Mouse (Mus musculus) kidney, adult 18-20 months (tissue): ENCODE results near the gene 4931422A03Rik.
"Not testable (repeated sequence)": the region's sequence is repeated elsewhere in the genome, so short reads cannot be mapped to it uniquely, and the experiment has no call there.

Source experiments
- DNase-seq: peaks from one replicate; pipeline ENCODE4 v3.0.0; 2021

The 4931422A03Rik gene

DNA sequence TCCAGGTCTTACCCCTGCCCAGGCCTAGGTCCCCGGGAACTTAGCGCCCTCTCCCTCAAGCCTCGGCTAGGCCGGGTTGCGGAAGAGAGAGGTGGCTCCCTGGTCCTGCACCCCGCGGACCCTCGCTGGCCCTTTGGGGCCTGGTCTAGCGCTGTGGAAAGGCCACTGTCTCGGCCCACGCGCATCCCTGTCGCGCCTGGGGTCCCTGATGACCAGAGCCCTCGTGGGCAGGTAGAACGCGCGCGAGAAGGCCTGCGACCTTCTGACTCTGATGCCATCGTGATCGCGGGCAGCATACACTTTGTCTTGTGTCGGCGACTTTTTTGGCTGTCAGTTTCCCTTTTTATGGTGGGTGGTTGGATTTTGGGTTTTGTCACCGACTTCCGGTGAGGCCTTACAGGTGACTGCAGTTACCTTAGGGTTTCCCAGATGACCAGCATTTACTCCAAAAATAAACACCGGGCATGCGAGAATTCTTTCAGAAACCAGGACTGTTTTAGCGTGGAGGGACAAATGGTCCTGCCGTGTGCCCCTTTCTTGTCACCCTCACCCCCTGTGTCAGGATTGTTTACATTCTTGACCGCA is at the start of gene 4931422A03Rik:
Gene 4931422A03Rik, minus strand, starts transcription at position 223 of the 585 bp plus-strand sequence.
- DNase-seq: no peak

DNA sequence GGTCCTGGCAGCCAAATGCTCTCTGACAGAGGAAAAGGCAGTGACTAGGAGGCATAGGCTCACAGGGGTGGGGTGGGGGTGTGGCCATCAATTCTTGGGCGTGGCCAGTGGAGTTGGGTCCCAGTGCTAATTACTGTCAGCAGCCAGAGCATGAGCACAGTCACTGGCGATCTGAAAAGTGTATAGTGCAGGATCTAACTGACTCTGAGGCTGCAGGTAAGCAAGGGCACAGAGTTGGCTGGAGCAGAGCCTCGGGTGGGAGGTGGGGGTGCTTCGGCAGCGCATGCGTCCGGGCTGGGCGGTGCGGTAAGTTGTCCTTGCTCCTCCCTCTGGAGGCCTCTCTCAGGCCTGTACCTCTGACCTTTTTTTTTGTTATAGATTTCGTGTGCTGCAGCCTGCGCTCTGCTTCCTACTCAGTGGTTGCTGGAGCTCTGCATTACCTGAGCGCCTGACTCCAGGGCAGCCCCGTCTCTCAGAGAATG is 41.6 kb upstream of the 4931422A03Rik start, which contains the start of gene Cd59b:
Gene Cd59b, plus strand, starts transcription at position 146 of the 482 bp plus-strand sequence.
- peak; percentile 71 for DNase-seq

DNA sequence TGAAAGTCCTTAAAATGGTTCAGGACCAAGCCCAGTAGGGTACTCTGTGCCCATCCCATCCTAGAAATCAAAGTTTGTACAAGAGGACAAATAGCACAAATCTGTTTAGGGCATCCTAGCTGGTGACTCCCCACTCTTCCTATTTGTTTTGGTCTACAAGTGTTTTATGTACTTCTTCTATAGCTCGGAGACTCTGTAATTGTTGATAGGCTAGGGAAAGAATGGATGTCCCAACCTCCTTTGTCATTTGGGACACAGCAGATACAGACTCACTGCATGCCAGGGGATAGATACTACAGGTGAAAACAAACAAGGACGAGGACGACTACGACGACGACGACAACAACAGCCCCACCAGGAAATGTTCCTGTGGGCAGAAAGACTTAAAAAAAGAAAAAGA is 40.3 kb upstream of the 4931422A03Rik start, which contains the start of gene Gm10799:
Gene Gm10799, minus strand, starts transcription at position 101 of the 400 bp plus-strand sequence.
- not testable (repeated sequence) for DNase-seq

DNA sequence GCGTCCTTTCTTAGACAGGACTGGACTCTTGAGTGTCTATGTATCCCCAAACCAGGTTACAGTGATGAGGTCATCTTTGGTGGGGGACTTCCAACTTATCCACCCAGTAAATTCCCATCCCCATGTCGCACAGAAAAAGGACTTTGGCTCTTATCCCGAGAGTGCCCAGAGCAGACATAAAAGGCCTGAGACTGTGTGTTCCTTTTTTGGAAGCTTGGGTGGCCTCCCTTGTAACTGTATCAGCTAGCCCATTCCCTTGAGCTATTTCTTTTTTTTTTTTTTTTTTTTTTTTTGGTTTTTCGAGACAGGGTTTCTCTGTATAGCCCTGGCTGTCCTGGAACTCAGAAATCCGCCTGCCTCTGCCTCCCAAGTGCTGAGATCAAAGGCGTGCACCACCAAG is 37.4 kb upstream of the 4931422A03Rik start, which contains the start of gene Gm10912:
Gene Gm10912, plus strand, starts transcription at position 301 of the 400 bp plus-strand sequence.
- DNase-seq: not testable (repeated sequence)

DNA sequence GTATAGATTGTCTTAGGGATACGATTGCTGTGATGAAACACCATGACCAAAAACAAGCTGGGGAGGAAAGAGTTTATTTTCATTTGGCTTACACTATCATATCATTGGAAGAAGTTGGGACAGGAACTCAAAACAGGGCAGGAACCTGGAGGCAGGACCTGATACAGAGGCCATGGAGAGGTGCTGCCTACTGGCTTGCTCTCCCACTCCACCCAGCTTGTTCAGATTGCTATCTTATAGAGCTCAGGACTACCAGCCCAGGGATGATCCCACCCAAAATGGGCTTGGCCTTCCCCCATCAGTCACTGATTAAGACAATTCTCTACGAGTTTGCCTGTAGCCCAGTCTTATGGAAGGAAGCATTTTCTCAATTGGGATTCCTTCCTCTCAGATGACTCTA is 36.0 kb upstream of the 4931422A03Rik start:
- DNase-seq: no peak

DNA sequence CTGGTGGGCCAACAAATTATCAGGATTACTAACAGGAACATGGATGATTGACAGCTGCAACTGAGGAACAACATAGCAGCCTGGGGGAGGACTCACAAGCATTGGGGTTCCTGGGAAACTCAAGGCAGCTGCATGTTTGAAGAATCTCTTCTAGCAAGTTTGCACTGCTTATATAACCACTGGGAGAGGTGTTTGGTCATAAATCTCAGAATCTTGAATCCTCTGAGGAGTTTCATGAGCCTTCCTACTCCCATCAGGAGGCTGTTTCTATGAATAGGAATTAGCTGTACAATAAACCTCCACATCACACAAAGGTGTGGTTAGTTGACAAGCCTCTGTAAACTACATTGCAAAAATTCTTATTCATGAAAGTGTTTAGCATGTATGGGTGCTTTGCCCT is 34.5 kb upstream of the 4931422A03Rik start:
- DNase-seq: no peak

DNA sequence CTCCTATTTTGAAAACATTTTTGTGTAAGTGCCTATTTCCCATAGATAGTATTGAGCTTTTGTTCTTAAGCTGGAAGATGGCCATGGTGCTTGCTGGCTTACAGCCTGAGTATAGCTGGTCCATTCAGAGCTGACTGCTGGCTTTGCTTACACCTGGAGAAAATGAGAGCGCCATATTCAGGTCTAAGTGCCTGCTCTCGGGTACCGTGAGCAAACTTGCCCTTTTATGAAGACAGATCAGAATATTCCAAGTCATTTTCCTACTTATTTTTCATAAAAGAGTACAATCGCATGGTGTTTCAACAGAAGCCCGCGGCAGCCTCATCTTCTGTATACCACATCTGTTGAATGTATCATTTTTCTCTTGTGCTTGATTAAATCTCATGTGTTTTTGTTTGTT is 32.8 kb upstream of the 4931422A03Rik start:
- no peak for DNase-seq

DNA sequence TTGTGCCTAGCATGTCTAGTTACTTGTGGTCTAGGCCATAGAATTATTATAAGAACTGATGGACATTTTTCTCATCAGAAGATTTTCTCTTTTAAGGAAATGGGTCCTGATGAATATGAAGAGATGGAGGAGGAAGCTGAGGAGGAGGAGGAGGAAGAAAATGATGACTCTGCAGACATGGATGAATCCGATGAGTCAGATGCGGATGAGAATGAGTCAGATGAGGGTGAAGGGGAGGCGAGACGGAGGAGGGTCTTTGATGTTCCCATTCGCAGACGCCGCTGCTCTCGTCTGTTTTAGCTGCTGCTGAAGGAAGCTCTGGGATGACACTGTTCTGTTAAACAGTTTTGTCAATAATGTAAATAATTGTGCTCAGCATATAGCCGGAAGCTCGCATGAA is 31.6 kb upstream of the 4931422A03Rik start:
- no peak for DNase-seq

DNA sequence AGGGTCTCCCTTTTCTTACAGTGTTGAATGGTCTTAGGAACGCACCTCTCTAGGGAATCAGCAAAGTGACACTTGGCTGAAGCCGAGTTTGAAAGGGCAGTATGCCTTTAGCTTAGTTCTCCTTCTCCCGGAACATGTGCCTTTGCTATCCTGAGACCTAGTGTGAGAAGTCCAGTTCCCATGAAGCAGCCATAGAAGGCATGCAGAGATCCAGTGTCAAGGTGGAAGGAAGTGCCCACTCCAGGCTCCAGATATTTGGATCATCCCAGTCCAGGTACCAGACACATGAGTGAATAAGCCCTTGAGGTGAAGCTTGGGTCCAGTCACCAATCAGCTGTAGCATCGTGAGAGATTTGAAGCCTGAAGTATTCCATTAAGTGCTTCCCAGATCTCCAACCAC is 30.8 kb upstream of the 4931422A03Rik start:
- DNase-seq: no peak

DNA sequence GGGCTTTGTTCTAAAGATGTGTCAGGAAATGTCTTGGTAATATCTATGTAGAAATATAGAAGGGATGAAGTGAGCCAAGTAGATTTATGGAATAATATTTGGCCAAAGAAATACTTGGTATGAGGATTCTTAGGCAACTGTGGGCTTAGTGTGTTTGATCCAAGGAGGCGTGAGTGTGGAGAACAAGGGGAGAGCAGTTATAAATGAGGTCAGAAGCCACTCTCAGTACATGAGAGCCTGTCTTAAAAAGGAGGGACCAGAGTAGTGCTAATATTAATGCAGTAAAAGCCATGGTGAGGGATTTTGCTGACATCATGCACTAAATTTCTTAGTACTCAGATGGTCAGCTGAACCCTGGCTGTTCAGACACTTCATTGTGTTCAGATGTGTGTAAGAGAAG is 30.2 kb upstream of the 4931422A03Rik start:
- DNase-seq: no peak

DNA sequence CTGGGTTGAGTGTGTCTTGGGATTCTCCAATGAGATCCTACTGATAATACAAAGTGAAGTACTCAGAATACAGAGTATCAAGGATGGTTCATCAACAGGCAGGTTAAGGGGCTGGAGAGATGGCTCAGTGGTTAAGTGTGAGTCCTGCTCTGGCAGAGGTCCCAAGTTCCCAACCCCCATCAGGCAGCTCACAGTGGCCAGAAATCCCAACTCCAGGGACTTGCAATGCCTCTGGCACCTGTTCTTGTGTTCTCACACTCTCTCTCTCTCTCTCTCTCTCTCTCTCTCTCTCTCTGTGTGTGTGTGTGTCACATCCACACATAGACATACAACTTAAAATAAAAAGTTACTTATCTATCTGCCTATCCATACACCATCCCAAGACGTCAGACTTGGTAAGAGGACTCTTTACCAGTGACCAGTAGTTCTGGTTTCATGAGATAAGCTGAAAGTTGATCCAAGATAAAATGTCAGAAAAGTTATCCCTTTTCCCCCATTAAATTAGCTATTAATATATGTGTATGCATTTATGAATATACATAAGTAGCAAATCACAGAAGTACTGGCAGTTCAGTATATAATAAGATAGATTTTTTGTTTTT is 16.4 kb upstream of the 4931422A03Rik start:
- peak; percentile 36 for DNase-seq

DNA sequence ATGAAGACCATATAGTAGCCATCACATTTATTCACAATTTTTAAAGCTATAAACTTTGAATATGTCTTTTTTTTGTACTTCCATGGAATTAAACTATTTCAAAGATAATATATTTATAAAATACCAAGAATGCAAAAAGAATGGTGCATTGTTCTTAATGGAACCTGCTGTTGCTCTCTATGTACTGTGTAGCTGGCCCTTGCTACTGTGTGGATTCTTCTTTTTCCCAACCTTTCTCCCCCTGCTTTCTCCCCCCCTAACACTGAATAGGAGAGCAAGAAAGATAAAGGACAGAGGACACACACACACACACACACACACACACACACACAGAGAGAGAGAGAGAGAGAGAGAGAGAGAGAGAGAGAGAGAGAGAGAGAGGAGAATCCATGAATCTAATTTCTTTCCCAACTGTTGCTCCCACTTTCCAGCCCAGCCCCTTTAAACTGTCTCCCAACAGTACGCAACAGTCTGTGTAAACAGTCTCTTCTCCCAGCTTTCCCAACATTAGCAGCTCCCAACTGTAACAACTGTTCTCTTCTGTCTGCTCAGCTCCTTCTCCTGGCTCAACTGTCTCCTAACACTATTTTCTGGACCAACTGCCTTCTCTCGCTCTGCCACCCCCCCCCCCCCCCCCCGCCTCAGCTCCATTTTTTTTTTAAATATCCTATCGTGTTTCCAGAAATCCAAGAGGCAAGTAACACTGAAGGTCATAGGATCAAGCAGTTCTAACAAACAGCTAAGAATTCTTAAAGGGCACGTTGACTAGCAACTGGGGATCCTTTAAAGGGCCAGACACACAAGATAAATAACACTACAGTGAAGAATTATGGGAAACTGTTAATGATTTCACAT is 15.7 kb upstream of the 4931422A03Rik start:
- DNase-seq: no peak

DNA sequence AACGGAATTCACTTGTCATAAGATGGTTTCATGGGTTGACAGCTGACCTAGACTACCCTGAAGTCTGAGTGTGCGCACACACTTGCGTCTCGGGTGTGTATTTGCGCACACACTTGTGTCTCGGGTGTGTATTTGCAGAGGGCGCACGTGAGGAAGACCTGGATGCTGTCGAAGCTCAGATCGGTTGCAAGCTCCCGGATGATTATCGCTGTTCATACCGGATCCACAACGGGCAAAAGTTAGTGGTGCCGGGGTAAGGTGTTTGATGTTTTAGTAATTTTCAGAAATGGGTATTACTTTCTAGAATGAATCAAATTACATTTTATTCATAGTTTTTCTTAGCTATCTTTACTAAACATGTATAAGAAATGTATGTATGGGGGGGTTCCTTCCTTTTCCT is 14.6 kb upstream of the 4931422A03Rik start:
- no peak for DNase-seq

DNA sequence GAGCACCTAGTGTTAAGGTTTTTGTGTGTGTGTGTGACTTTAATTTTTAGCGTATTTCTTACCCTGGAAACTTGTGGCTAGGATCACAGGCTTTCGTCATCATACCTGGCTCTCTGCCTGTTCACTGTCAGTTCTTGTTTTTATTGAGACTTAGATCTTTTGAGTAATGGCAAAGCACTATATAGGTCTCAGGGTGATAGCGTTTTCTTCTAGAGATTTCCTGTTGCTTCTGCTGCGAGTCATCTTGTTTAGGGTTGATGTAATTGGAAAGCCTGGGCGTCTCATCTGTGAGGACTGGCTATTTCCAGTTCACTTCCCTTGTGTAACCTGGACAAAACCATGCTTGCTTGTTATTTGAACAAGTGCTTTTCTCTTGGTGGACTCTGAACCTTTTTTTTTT is 13.5 kb upstream of the 4931422A03Rik start:
- no peak for DNase-seq

DNA sequence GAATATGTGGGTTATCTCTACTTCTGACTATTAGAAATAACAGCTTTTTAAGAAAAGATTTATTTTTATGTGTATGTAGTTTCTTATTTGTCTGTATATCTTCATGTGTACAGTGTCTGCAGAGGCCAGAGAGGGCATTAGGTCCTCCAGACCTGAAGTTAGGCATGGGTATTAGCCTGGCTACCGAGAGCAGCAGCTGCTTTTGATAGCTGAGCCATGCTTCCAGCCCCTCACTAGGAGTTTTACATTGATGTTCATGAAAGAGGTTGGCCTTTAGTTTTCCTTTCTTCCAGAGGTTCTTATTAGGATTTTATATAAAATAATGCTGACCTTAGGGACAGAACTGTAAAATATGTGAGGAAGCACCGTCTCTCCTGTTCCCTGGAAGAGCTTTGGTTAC is 10.1 kb upstream of the 4931422A03Rik start:
- DNase-seq: no peak

DNA sequence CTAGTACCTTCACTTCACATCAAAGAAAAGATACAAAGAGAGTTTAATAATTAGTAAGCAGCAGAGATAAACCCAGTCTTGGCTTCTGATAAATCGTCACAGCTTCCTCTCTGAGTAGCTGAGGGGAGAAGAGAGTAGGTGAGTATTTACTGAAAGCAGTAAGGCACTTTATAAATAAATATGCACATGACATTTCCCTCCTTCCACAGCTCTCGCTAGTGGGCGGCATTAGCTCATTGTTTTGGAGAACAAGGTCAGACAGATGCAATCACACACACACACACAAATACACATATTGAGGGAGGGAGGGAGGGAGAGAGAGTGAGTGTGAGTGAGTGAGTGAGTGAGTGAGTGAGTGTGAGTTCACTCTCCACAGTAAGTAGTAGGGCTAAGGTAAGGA is 8.2 kb upstream of the 4931422A03Rik start:
- no peak for DNase-seq

DNA sequence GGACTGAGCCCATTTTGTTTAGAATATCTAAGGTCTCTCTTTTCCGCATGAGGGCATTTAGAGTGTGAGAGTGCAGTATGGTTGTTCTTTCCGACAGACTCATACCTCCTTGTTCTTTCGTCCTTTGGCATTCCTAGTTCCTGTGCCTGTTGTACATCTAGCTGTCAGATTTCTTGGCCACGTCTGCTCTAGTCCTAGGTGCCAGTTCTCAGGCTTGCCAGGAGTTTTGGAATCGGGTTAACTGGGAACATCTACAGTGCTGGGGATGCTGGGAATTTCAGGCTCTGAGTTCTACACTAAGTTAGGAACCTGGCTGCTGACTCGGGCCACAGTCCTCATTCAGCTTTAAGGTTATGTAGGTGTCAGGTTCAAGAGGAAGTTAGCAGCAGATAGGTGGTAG is 7.4 kb upstream of the 4931422A03Rik start:
- no peak for DNase-seq

DNA sequence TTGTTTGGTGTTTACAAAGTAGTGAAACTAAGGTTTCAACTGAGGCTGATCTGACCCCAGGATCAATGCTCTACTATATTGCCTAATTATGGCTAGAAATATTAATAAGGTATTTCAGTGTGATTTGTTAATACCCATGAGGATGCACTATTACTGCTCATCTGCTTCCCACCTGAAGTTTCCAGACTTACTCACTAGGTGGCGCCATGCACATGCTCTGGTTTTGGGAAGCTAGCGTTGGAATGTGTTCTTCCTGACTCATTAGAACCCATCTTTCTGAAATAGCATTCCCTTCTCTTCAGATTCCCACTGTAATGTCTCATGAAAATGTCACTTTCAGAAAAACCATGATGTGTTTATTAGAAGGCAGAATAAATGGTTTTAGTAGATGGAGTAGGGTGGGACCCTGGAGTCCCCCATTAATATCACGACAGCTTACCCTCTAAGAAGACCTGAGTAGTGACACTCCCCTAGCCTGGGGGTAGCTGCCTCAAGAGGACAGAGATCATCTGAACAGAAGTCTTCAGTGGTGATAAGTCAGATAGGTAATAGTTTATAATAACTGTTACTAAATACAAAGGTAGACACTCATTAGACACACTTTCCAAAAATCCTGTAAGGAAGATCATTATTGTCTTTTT is 6.8 kb upstream of the 4931422A03Rik start:
- DNase-seq: peak; percentile 66

DNA sequence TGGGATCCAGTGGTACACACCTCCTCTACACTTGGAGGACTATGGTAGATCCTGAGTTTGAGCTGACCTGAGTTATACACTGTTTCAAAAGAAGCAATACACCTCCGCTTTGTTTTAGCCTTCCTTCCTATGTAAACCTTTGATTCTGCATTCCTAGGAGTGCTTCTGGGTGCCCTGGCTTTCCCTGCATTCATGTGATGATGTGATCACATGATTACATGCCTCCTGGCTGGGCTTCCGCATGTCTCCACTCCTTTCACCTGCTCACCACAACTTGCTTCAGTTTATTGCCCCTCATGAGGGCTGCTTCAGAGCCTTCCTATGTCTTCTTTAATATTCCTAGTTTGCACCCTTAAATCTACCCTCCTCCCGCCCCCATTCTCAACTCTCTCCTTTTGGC is 3.9 kb upstream of the 4931422A03Rik start:
- no peak for DNase-seq

DNA sequence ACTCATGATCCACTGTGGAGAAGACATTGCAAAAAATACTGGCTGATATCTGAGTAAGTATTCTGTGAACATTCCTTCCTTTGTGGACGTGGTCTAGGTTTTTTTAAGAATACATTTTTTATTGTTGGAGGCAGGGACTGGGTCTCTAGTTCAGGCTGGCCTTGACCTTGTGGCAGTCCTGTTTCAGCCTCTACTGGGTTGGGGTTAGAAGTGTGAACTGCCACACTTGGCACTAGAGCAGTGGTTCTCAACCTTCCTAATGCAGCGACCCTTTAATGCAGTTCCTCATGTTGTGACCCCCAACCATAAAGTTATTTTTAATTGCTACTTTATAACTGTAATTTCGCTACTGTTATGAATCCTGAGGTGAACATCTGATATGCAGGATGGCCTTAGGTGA is 2.2 kb upstream of the 4931422A03Rik start:
- DNase-seq: no peak

DNA sequence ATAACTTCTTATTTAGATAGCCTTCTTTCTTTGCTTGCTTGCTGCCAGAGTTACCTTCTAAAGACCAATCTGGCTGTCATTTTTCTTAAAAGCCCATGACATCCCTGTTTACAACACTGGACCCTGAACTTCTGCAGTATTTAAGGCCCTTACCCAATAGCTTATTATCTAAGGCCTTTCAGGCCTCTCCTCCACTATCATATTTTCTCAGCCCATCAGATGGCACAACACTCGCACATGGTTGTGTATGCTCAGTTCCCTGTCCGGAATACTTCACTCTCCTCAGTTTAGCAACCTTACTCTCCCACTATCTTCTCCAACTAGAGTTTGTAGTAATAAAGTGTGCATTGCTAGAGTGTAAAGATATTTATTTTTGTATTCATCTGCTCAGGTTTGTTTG is 913 bp upstream of the 4931422A03Rik start:
- no peak for DNase-seq

DNA sequence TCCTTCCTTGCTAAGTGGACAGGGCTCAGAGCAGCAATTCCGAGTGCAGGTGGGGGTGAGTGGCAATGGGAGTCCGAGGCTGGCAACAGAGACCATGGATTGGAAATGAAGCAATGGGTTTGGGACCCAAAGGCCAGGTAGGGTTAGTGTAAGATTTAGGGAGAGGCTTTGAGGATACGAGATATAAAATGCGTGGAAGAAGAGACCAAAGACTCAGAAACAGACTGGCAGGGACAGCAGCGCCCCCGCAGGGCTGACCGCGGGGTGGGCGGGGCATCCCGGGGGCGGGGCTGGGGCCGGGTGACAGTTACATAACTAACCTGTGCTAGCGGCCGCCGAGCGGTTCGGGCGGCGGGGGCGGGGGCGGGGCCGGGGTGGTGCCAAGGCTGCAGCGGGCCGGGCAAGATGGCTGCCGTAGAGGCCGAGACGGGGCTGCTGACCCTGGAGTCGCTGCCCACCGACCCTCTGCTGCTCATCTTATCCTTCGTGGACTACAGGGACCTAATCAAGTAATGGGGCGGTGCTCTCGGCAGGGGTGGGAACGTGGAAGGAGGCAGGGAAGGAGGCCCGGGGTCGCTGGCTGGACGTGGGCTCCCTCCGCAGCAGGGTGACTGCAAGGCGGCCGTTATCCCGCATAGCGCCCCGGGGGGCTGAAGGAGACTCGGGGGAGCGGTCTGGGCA is 563 bp downstream of the 4931422A03Rik start, which contains the start of gene Fbxo3:
Gene Fbxo3, plus strand, starts transcription at position 264 of the 681 bp plus-strand sequence.
- DNase-seq: peak; percentile 91
